Mouse (Mus musculus): ENCODE data around the gene Cfap20. TPM values are rescaled to one million over a fixed set of nuclear protein-coding genes. Genes with fewer than 3 reads are reported as not detected.

Gene Cfap20
- 57.6 TPM for polyA plus RNA-seq (2014; fragmentation: Illumina TruSeq; extraction: RNeasy Lipid Tissue Mini Kit (QIAGEN cat#74804))

GRCm38 (mm10) chr8:95434686-95435439 lies at the start of gene Cfap20:
Cfap20 (minus strand) TSS chr8:95434869.

Other genes with a start within 250 kb of the Cfap20 start
- 1.9 TPM for gene Kifc3, start 232.1 kb downstream of the Cfap20 start, polyA plus RNA-seq (2014; fragmentation: Illumina TruSeq; extraction: RNeasy Lipid Tissue Mini Kit (QIAGEN cat#74804))
- gene Cngb1, start 128.3 kb downstream of the Cfap20 start, polyA plus RNA-seq (2014; fragmentation: Illumina TruSeq; extraction: RNeasy Lipid Tissue Mini Kit (QIAGEN cat#74804)), result 1.2 TPM
- gene Tepp, start 124.3 kb downstream of the Cfap20 start, polyA plus RNA-seq (2014; fragmentation: Illumina TruSeq; extraction: RNeasy Lipid Tissue Mini Kit (QIAGEN cat#74804)), result not detected
- 3.4 TPM for gene Zfp319, start 102.9 kb downstream of the Cfap20 start, polyA plus RNA-seq (2014; fragmentation: Illumina TruSeq; extraction: RNeasy Lipid Tissue Mini Kit (QIAGEN cat#74804))
- 1.9 TPM for gene Usb1, start 102.6 kb downstream of the Cfap20 start, polyA plus RNA-seq (2014; fragmentation: Illumina TruSeq; extraction: RNeasy Lipid Tissue Mini Kit (QIAGEN cat#74804))
- gene Mmp15, start 82.6 kb downstream of the Cfap20 start, polyA plus RNA-seq (2014; fragmentation: Illumina TruSeq; extraction: RNeasy Lipid Tissue Mini Kit (QIAGEN cat#74804)), result 0.34 TPM
- 317 TPM for gene Csnk2a2, start 55.2 kb upstream of the Cfap20 start, polyA plus RNA-seq (2014; fragmentation: Illumina TruSeq; extraction: RNeasy Lipid Tissue Mini Kit (QIAGEN cat#74804))
- gene Ccdc113, start 99.2 kb upstream of the Cfap20 start, polyA plus RNA-seq (2014; fragmentation: Illumina TruSeq; extraction: RNeasy Lipid Tissue Mini Kit (QIAGEN cat#74804)), result 3.3 TPM
- not detected for gene Prss54, start 141.5 kb upstream of the Cfap20 start, polyA plus RNA-seq (2014; fragmentation: Illumina TruSeq; extraction: RNeasy Lipid Tissue Mini Kit (QIAGEN cat#74804))
- gene Gins3, start 198.6 kb upstream of the Cfap20 start, polyA plus RNA-seq (2014; fragmentation: Illumina TruSeq; extraction: RNeasy Lipid Tissue Mini Kit (QIAGEN cat#74804)), result 8.2 TPM
- 3.0 TPM for gene Ndrg4, start 242.1 kb upstream of the Cfap20 start, polyA plus RNA-seq (2014; fragmentation: Illumina TruSeq; extraction: RNeasy Lipid Tissue Mini Kit (QIAGEN cat#74804))

Measured in ovary, adult 10 weeks (tissue).